Mouse (Mus musculus) A20 (cell line): Measurements from ENCODE around the gene Ears2.

Experiments
- DNase-seq: peaks from one replicate; pipeline ENCODE4 v3.0.0-alpha.2; 2011; ENCODE audit warnings: low read depth, low spot score

Ears2 gene

DNA sequence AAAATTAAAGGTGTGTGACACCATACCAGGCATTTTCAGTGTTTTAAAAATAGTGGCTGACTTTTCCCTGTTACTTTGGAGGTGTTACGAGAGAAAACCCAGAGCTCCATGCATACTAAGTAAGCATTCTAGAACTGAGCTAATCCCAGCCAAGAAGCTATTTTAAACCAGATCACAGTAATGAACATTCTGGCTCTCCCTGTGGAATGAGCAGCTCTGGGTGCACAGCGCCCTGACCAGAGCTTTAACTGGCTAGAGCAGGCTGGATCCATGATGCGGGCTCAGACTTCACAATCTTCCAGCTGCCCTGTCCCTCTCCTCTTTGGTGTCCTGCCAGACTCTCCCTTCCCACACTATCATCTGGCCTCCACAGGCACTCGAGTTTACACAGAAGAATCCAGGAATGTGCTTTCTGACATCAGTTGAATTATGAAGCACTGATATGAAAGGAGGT, 21.9 kb downstream of the Ears2 start:
- no peak for DNase-seq

- no peak for DNase-seq
Measured at GRCm38 (mm10) chr7:122044106-122044505, 23.0 kb downstream of the Ears2 start.

DNA sequence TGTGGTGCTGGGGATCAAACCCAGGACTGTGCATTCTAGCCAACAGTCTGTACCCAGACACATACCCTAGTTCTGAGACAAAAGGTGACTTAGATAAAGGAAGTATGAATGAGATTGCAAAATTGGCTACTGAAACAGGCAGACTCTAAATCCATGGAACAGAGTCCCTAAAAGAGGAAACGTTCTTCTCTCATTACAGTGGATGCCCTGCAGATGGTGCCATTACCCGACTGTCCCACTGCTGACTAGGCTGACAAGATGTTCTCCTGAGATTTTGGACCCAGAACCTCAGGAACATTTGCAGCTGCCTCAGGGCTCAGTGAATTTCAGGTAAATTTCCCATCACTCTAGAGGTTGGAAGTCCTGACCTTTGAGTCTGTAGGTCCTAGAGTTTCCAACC, 32.7 kb downstream of the Ears2 start:
- no peak for DNase-seq

- no peak for DNase-seq
Measured at GRCm38 (mm10) chr7:122033371-122033770, 33.7 kb downstream of the Ears2 start.

- DNase-seq = no peak
Measured at GRCm38 (mm10) chr7:122022131-122022530, 44.9 kb downstream of the Ears2 start.

GRCm38 (mm10) chr7:122020667-122021354, 46.3 kb downstream of the Ears2 start, which contains the start of gene Gga2:
Gene Gga2 (minus strand): TSS chr7:122021222.
- DNase-seq = peak; percentile 94

- DNase-seq = no peak
Measured at GRCm38 (mm10) chr7:122020273-122020666, 46.8 kb downstream of the Ears2 start.

- no peak for DNase-seq
Measured at GRCm38 (mm10) chr7:122018978-122019377, 48.1 kb downstream of the Ears2 start.

DNA sequence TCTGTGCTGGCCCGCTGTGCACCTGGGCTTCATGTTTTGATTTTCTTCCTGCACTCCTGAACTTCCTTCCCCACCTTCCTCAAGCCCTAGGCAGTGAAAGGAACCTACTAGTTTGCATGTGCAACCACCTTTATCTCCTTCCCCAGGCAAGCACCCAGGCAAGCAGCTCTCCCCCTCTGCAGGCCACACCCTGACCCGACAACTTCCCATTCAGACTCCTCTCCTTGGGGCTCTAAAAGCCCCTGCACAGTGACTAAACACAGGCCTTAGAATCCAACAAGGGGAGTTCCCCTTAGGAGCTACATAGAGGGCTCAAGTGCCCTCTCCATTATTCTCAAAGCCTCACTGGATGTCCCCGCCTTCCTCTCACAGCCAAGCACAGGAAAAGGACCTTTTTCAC, 48.8 kb downstream of the Ears2 start:
- peak; percentile 80 for DNase-seq

DNA sequence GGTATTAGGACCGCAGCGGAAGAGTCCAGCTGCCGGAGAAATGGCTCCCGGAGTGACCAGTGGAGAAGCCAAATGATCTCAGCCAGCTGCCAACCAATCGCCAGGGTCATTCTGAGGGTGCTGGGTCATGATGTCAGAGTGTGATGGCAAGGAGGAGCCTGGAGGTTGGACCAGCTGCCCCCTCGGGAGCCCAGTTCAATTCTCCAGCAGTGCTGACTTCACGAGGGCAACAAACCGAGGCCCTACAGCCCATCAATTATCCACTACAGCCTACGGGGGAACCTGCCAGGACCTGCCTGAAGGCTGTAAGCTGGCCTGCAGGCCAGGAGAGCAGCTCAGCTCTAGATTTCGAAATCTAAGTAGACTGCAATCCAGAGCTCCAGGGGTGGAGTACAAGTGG, 51.3 kb downstream of the Ears2 start:
- DNase-seq = no peak

DNA sequence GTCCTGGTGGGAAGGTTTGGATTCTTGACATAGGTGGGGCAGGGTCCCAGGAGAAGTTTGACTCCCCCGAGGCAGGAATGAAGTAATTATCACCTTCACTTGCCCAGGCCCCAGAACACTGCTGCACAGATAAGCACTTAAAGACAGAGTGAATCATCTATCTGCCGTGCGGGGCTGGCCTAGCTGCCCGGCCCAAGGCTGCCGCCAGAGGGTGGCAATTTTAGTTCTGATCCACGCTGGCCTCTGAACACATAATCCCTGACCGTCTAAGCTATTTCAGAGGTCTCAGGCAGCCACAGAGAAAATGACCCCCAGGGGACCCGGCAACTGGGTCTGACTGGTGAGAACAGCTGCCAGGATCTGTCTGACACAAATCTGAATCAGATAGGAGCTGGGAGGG, 52.0 kb downstream of the Ears2 start:
- DNase-seq = no peak

DNA sequence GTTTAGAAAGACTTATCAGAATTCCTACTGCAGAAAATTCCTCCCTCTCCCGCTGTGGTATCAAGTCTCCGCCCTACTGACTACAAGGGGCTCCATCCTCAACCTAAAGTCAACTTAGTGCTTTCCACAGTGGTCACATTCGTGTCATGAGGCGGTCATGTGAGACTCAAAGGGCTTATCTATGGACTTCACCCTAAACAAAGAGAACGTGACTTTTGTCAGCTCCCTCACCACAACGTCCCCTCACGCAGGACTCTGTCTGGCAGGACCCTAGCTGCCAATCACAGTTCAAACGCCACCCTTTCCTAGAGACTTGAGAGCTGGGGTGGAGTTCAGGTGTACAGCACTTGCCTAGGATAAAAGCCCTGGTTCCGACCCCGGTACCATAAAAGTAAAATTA, 54.1 kb downstream of the Ears2 start:
- no peak for DNase-seq

- DNase-seq = no peak
Measured at GRCm38 (mm10) chr7:122012370-122012769, 54.7 kb downstream of the Ears2 start.

- DNase-seq = no peak
Measured at GRCm38 (mm10) chr7:122000396-122000795, 66.7 kb downstream of the Ears2 start.

DNA sequence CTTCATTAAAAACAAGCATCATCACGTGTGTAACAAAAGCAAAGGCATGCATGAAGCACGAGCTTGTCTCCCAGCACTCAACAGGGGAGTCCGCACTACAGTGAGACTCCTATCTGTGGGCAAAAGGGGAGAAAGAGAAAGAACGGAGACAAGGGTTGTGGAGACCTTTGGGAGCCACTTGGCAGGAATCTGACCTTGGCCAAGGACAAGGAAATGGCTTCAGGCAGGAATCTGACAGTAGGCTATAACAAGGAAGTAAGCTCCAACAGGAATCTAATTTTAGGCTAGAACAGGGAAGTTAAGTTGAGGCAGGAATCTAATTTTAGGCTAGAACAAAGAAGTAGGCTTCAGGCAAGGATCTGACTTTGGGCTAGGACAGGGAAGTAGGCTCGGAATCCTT, 71.1 kb downstream of the Ears2 start:
- no peak for DNase-seq
